Mouse (Mus musculus) spleen, postnatal 10 days (tissue): ENCODE data around the gene Prss12.

Source experiments
- DNase-seq, 2 experiments: peaks; one replicate each; pipeline ENCODE4 v3.0.0; 2021 to 2022; ENCODE audit warnings: low spot score in 2 of 2

The Prss12 gene

DNA sequence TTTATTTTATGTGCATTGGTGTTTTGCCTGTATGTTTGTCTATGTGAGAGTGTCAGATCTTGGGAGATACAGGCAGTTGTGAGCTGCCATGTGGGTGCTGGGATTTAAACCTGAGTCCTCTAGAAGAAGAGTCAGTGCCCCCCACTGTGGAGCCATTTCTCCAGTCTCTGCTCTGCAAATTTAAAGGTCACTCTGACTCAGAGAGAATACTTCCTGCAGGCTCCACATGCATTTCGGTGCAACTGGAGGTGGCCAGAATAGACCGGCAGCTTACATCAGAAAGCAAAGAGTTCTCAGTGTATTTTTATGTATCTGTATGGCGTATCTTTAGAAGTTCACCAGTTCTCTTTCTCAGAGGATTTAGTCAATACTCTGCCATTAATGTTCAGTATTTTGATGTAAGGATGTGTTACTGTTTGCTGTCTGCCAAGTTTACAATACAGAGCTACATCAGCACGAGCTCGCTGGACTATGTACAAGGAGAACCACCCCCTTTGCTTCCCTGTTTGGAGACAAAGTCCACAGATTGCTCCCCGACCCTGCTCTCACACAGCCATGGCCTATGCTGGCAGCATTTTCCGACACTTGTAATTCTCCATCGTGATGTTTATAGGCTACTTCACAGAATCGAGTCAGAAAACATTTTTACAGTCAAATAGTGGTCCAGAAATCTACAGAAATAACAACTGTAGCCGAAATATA lies 81.2 kb downstream of the Prss12 start:
- no peak for DNase-seq

- no peak for DNase-seq
Observed at GRCm38 (mm10) chr3:123531124-123531523, 84.4 kb downstream of the Prss12 start.

DNA sequence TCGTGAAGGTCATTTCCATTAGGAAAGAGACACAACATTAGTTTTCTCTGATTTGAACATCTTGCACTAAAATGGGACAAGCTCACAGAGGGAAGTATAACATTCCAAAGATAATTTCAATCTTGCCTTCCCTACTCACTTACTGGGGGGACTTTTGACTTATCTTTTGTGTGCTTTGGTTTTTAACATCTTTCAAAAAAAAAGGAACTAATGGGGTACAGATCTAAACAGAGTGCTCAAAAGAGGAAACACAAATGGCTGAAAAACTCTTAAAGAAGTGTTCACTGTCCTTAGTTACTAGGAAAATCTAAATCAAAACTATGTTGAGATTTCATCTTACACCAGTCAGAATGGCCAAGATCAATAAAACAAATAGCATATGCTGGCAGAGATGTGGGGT lies 90.6 kb downstream of the Prss12 start:
- no peak for DNase-seq

DNA sequence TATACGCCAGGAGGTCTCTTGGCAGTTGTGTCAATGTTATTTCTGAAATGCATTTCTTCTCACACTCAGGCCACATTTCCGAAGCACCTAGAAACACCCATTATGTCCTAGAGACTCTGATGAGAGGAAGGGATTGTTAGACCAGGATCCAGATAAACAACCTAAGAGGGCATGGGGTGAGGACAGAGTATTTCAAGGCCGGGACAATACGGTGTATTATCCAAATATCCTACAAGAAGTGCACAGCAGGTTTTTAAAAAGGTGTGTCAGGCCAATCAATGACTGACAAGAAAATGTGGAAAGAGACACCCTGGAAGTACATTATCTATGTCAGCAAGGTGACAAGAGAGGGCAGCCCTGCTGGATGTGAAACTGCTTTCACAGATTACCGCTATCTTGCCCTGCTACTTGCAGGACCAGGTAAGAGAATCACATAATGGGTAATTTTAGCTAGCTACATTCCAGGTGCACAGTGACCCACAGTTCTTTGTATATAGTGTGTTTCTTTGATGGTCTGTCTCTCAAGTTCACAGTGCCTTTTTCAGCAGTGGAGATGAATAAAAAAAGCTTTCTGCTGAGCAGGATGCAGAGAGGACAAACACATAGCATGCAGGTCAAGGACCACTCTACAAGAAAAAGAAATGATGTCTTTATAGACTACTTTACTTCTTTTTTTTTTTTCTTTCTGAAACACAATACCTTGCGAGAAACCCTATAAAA lies 97.0 kb downstream of the Prss12 start:
- no peak for DNase-seq

DNA sequence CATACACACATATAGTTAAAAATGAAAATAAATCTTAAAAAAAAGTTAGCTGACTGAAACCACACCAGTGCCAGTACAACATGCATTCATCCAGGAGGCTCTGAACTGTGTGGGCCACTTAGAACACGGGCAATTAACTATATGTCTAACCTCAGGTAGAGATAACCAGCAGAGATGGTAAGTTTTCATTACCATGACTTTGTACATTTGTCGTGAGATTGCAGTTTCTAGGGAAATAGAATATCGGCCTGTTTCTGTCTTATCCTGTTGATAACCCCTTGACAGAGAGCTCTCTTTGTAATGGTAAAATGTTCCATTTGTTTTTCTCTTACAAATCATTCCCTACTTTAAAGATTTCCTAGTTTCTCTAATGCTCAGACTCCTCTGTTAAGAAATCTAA lies 103.8 kb downstream of the Prss12 start:
- no peak for DNase-seq

DNA sequence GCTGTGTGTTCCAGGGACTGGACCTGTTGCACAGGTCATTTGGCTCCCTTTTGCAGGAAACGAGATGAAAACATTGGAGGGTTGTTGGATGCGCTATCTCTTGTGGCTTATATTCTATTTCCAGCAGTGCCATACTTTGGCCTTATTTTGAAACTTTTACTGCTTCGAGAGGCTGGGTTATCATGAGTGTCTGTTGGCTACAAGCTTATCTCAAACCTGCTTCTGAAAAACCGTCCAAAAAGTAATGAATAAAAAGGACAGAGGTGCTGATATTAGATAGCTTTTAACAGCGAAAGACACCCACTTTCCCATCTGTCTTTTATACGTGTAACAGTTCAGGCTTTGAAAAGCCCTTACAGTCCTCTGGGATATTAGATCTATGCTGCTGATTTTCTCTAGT lies 107.2 kb downstream of the Prss12 start:
- no peak for DNase-seq

- no peak for DNase-seq
Observed at GRCm38 (mm10) chr3:123555254-123555865, 108.6 kb downstream of the Prss12 start.
